Mouse (Mus musculus): ENCODE results near the gene Rnaseh2c. TPM values are rescaled to one million over a fixed set of nuclear protein-coding genes. Genes with fewer than 3 reads are reported as not detected.

Gene Rnaseh2c
- polyA plus RNA-seq, 1 experiment = 27.3 TPM

DNA sequence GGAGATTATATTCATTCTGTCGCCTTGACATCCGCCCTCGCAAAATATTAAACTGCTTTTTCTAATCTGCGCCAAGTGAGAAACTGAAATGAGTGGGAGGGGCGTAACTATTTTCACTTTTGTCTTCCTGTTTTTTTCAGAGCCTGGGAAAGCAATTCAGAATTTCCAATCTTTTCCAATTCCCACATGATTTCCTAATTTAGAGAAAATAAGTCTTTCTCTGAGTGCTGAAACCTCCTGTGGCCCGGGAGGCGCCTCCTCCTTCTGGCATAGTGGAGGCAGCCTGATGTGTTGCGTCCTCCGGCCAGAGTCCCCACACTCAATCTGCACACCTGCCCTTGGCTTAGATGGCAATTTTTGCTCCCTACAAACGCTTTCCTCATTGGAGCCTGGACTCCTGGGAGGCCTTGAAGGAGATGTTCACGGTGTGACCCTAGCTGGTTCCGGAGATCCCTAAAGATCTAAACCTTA lies 34.9 kb downstream of the Rnaseh2c start:
- no peaks in the 10 kb centered on the region for H3K27me3 ChIP-seq (ENCODE audit: control insufficient read depth, insufficient read depth, low read length)
- H3K27ac ChIP-seq (ENCODE audit: control insufficient read depth, insufficient read depth, low read depth, low read length) = peak overlapping the region; percentile 92
- H3K4me1 ChIP-seq (ENCODE audit: control insufficient read depth, insufficient read depth, low read length) = peaks cover 8% of the 10 kb centered on the region
- TF ChIP-seq CTCF (IDR thresholded peaks at IDR 0.05; ENCODE audit: control insufficient read depth, insufficient read depth, insufficient replicate concordance, low read depth, low read length) (no peak), POLR2A (IDR thresholded peaks at IDR 0.05; ENCODE audit: control insufficient read depth, low read depth, low read length) (no peak)
- H3K4me3 ChIP-seq (ENCODE audit: control insufficient read depth, low read depth, low read length) = peak overlapping the region; percentile 87
- H3K36me3 ChIP-seq (ENCODE audit: control insufficient read depth, insufficient read depth, low read length) = no peaks in the 10 kb centered on the region; the same call in 1 of the 2 replicates

DNA sequence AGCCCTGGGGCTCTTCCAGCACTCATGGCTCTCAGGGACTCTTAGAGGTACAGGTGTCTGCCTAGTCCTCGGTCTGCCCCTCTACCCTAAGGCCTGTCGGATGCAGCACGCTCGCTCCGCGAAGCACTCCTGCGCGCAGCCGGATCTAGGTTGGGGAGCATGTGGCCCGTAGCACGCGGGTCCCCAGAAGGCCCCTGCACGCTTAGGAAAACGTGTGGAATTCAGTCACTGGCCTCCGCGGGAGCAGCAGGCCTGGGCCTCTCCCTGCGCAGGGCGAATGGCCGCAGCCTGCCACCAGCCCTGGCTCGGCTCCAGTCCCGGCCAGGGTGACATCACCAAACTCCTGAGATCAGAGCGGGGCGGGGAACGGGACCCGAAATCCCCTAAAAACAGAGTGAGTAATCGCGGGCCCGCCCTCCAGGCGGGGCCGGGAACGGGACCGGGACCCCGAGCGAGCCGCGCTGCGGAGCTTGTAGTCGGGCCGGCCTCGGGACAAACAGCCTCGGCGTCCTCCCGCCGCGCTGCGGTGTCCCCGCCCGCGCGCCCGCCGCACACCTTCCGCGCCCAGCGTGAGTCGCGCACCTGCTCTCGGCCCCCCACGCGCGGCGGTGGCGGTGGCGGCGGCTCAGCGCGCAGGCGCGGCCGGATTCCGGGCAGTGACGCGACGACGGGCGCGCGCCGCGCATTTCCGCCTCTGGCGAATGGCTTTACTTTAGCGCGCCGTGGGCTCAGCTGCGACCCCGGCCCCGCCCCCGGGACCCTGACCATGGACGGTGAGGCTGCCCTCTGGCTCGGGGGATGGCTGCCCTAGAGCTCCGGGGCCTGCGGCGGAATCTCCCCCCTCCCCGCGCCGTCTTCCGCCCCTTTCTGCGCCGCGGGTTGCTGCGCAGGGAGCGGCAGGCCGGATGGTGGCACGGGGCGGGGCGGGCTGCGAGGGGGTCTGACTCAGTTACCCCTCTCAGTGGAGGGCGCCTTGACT lies 35.7 kb downstream of the Rnaseh2c start, which contains the start of gene Rela:
TSS of gene Rela (plus strand) at position 415 of the 979 bp plus-strand sequence.
- no peak for TF ChIP-seq CTCF (IDR thresholded peaks at IDR 0.05; ENCODE audit: control insufficient read depth, insufficient read depth, insufficient replicate concordance, low read depth, low read length)
- peak; percentile 56 for TF ChIP-seq POLR2A (IDR thresholded peaks at IDR 0.05; ENCODE audit: control insufficient read depth, low read depth, low read length)
- Histone ChIP-seq H3K27ac (ENCODE audit: control insufficient read depth, insufficient read depth, low read depth, low read length) (peak within 1 kb of the TSS; percentile 92), H3K4me3 (ENCODE audit: control insufficient read depth, low read depth, low read length) (peak within 1 kb of the TSS; percentile 87)

DNA sequence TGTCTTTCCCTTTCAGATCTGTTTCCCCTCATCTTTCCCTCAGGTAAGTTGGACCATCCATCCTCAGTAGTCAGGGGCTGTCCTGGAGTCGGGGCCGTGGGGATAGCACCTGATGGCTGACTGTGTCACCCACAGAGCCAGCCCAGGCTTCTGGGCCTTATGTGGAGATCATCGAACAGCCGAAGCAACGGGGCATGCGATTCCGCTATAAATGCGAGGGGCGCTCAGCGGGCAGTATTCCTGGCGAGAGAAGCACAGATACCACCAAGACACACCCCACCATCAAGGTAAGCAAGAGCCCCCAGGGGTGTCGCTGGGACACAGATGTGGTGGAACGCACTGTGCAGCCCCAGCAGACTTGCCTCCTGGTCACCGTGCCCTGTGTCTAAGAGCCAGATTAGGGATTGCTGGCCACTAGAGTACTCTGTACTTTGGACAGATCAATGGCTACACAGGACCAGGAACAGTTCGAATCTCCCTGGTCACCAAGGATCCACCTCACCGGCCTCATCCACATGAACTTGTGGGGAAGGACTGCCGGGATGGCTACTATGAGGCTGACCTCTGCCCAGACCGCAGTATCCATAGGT lies 36.8 kb downstream of the Rnaseh2c start:
- TF ChIP-seq POLR2A (IDR thresholded peaks at IDR 0.05; ENCODE audit: control insufficient read depth, low read depth, low read length) = no peak
- no peak for TF ChIP-seq CTCF (IDR thresholded peaks at IDR 0.05; ENCODE audit: control insufficient read depth, insufficient read depth, insufficient replicate concordance, low read depth, low read length)
- H3K27me3 ChIP-seq (ENCODE audit: control insufficient read depth, insufficient read depth, low read length) = no peaks in the 10 kb centered on the region
- peak overlapping the region; percentile 87 for H3K4me3 ChIP-seq (ENCODE audit: control insufficient read depth, low read depth, low read length)
- peak overlapping the region; percentile 8 for H3K27ac ChIP-seq (ENCODE audit: control insufficient read depth, insufficient read depth, low read depth, low read length)
- H3K4me1 ChIP-seq (ENCODE audit: control insufficient read depth, insufficient read depth, low read length) = peaks cover 8% of the 10 kb centered on the region
- H3K36me3 ChIP-seq (ENCODE audit: control insufficient read depth, insufficient read depth, low read length) = no peaks in the 10 kb centered on the region; the same call in 1 of the 2 replicates

More for the DNA sequence above, 35.7 kb downstream of the Rnaseh2c start, which contains the start of gene Rela:
- Histone ChIP-seq H3K36me3 (ENCODE audit: control insufficient read depth, insufficient read depth, low read length) (no peaks in the 10 kb centered on the region; the same call in 1 of the 2 replicates), H3K4me1 (ENCODE audit: control insufficient read depth, insufficient read depth, low read length) (peaks cover 8% of the 10 kb centered on the region), H3K27me3 (ENCODE audit: control insufficient read depth, insufficient read depth, low read length) (no peaks in the 10 kb centered on the region)

DNA sequence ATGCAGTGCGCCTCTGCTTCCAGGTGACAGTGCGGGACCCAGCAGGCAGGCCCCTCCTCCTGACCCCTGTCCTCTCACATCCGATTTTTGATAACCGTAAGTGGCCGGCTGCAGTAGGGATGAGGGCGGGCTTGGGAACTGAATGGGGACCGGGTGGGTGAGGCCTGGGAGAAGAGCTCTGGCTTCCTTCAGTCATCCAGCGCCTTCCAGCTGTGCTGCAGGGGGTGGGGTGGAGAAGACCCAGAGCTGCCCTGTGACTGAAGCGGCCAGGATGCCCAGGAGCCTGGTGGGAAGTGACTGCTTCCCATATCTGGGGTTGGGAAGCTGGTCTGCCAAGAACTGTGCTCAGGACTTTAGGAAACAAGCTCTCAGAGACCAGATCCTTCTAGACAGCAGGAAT lies 38.7 kb downstream of the Rnaseh2c start:
- H3K4me3 ChIP-seq (ENCODE audit: control insufficient read depth, low read depth, low read length) = no peak overlapping the region
- H3K4me1 ChIP-seq (ENCODE audit: control insufficient read depth, insufficient read depth, low read length) = peaks cover 8% of the 10 kb centered on the region
- no peak for TF ChIP-seq POLR2A (IDR thresholded peaks at IDR 0.05; ENCODE audit: control insufficient read depth, low read depth, low read length)
- TF ChIP-seq CTCF (IDR thresholded peaks at IDR 0.05; ENCODE audit: control insufficient read depth, insufficient read depth, insufficient replicate concordance, low read depth, low read length) = no peak
- H3K27me3 ChIP-seq (ENCODE audit: control insufficient read depth, insufficient read depth, low read length) = no peaks in the 10 kb centered on the region
- H3K27ac ChIP-seq (ENCODE audit: control insufficient read depth, insufficient read depth, low read depth, low read length) = no peak overlapping the region
- H3K36me3 ChIP-seq (ENCODE audit: control insufficient read depth, insufficient read depth, low read length) = peaks cover 1% of the 10 kb centered on the region; the same call in 1 of the 2 replicates

DNA sequence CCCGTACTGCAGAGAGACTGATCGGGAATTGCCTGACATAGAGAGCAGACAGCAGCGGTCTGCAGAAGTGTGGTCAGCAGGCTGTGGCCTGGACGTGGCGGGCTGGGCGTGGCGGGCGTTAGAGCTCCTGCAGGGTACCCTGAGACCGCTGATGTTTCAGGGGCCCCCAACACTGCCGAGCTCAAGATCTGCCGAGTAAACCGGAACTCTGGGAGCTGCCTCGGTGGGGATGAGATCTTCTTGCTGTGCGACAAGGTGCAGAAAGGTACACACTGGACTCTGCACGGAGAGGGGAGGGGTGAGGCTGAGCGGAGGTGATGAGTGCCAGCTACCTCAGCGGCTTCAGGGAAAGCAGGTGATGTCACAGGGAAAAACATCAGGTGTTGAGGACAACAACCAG lies 39.3 kb downstream of the Rnaseh2c start:
- H3K4me1 ChIP-seq (ENCODE audit: control insufficient read depth, insufficient read depth, low read length) = peaks cover 8% of the 10 kb centered on the region
- H3K4me3 ChIP-seq (ENCODE audit: control insufficient read depth, low read depth, low read length) = no peak overlapping the region
- no peaks in the 10 kb centered on the region for H3K27me3 ChIP-seq (ENCODE audit: control insufficient read depth, insufficient read depth, low read length)
- TF ChIP-seq POLR2A (IDR thresholded peaks at IDR 0.05; ENCODE audit: control insufficient read depth, low read depth, low read length) (no peak), CTCF (IDR thresholded peaks at IDR 0.05; ENCODE audit: control insufficient read depth, insufficient read depth, insufficient replicate concordance, low read depth, low read length) (no peak)
- H3K36me3 ChIP-seq (ENCODE audit: control insufficient read depth, insufficient read depth, low read length) = peaks cover 1% of the 10 kb centered on the region; the same call in 1 of the 2 replicates
- no peak overlapping the region for H3K27ac ChIP-seq (ENCODE audit: control insufficient read depth, insufficient read depth, low read depth, low read length)

DNA sequence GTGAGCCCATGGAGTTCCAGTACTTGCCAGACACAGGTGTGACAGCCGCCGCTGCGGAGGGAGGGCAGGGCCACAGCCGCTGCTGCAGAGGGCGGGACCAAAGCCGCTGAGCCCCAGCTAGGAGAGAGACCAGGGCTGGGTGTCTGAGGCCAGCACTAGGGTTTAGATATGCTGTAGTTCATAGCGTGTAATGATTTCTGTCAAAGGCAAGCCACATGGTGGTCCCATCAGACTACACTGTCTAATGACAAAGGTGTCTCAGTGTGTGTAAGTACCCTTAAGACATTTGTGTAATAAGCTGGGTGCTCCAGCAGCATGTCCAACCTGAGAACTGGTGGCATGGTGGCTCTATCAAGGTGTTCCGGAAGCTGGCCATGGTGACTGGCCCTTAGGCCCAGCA lies 40.0 kb downstream of the Rnaseh2c start:
- peaks cover 1% of the 10 kb centered on the region; the same call in 1 of the 2 replicates for H3K36me3 ChIP-seq (ENCODE audit: control insufficient read depth, insufficient read depth, low read length)
- no peaks in the 10 kb centered on the region for H3K27me3 ChIP-seq (ENCODE audit: control insufficient read depth, insufficient read depth, low read length)
- TF ChIP-seq POLR2A (IDR thresholded peaks at IDR 0.05; ENCODE audit: control insufficient read depth, low read depth, low read length) (no peak), CTCF (IDR thresholded peaks at IDR 0.05; ENCODE audit: control insufficient read depth, insufficient read depth, insufficient replicate concordance, low read depth, low read length) (no peak)
- H3K4me3 ChIP-seq (ENCODE audit: control insufficient read depth, low read depth, low read length) = no peak overlapping the region
- no peak overlapping the region for H3K27ac ChIP-seq (ENCODE audit: control insufficient read depth, insufficient read depth, low read depth, low read length)
- peaks cover 8% of the 10 kb centered on the region for H3K4me1 ChIP-seq (ENCODE audit: control insufficient read depth, insufficient read depth, low read length)

DNA sequence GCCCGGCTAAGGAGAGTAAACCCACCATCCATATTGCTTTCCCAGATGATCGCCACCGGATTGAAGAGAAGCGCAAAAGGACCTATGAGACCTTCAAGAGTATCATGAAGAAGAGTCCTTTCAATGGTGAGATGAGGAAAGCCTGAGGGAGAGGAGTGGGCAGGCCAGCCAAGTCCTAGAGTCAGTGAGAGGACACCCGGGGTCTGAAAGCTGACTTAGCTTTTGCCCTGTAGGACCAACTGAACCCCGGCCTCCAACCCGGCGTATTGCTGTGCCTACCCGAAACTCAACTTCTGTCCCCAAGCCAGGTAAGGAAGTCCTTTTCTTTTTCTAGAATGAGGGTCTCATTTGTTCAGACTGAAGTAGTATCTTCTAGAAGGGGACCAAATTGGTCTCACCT lies 43.6 kb downstream of the Rnaseh2c start:
- Histone ChIP-seq H3K27me3 (ENCODE audit: control insufficient read depth, insufficient read depth, low read length) (no peaks in the 10 kb centered on the region), H3K4me1 (ENCODE audit: control insufficient read depth, insufficient read depth, low read length) (peaks cover 18% of the 10 kb centered on the region), H3K4me3 (ENCODE audit: control insufficient read depth, low read depth, low read length) (no peak overlapping the region), H3K36me3 (ENCODE audit: control insufficient read depth, insufficient read depth, low read length) (peaks cover 1% of the 10 kb centered on the region; the same call in 1 of the 2 replicates), H3K27ac (ENCODE audit: control insufficient read depth, insufficient read depth, low read depth, low read length) (no peak overlapping the region)
- TF ChIP-seq POLR2A (IDR thresholded peaks at IDR 0.05; ENCODE audit: control insufficient read depth, low read depth, low read length) (no peak), CTCF (IDR thresholded peaks at IDR 0.05; ENCODE audit: control insufficient read depth, insufficient read depth, insufficient replicate concordance, low read depth, low read length) (no peak)

All from testis, adult 2 months (tissue).